Mouse (Mus musculus) gastrocnemius, postnatal 25 days (tissue): ENCODE results near the gene Dnaja3. TPM values are rescaled to one million over a fixed set of nuclear protein-coding genes. Genes with fewer than 3 reads are reported as not detected.

Source experiments
- DNase-seq: peaks from one replicate; pipeline ENCODE4 v3.0.0; 2022
- long read RNA-seq, 2 experiments: library from polyadenylated mRNA; stranded (forward); transcript quantifications; one replicate each; pipeline ENCODE4 v2.0.0; 2021
- total RNA-seq, 2 experiments: library from RNA; stranded (reverse); gene quantifications; 1 replicate in 1 of 2; 2 replicates in 1 of 2; pipeline ENCODE4 v1.2.3; 2021

The Dnaja3 gene
- 10 to 100 TPM; 91.1 to 93.8 TPM for total RNA-seq
- long read RNA-seq, experiment 1, transcript Dnaja3-202 (11 exons, 2,505 nt) = major isoform, 63 of 99 reads
- long read RNA-seq, experiment 1, transcript Dnaja3-201 (12 exons, 2,648 nt) = minor isoform, 17 of 99 reads
- long read RNA-seq, experiment 1, partial matches to known transcripts = 7 of 99 reads
- long read RNA-seq, experiment 1, other reads (novel, unspliced or antisense) = 12 of 99 reads
- long read RNA-seq, experiment 2, transcript Dnaja3-202 (11 exons, 2,505 nt) = major isoform, 110 of 164 reads
- long read RNA-seq, experiment 2, transcript Dnaja3-201 (12 exons, 2,648 nt) = minor isoform, 37 of 164 reads
- long read RNA-seq, experiment 2, partial matches to known transcripts = 6 of 164 reads
- long read RNA-seq, experiment 2, other reads (novel, unspliced or antisense) = 11 of 164 reads

DNA sequence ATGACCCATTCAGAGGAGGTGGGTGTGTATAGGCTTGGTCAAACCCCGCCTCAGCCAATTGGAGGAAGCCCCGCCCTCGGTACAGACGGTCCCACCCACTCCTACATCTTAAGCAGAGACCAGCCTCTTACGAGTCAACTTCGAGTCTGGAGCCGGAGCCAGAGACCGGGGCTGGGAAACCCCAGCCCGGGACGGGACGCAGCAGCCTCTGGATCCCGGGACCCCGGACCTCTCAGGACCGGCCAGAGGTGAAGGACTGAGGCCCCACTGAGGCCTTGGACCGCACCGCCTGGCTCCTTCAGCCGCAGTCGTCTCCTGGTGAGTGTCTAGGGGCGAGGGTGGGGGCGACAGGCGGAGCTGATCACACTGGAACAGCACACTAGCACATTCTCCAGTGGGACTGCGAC lies at the start of gene Dnaja3, which contains the start of gene Vasn:
Gene Dnaja3 (plus strand): TSS at position 159 of the 407 bp plus-strand sequence.
Gene Vasn (plus strand): TSS at position 111 of the 407 bp plus-strand sequence.
- peak; percentile 88 for DNase-seq

GRCm38 (mm10) chr16:4590236-4590635 lies 49.6 kb upstream of the Dnaja3 start:
- no peak for DNase-seq

DNA sequence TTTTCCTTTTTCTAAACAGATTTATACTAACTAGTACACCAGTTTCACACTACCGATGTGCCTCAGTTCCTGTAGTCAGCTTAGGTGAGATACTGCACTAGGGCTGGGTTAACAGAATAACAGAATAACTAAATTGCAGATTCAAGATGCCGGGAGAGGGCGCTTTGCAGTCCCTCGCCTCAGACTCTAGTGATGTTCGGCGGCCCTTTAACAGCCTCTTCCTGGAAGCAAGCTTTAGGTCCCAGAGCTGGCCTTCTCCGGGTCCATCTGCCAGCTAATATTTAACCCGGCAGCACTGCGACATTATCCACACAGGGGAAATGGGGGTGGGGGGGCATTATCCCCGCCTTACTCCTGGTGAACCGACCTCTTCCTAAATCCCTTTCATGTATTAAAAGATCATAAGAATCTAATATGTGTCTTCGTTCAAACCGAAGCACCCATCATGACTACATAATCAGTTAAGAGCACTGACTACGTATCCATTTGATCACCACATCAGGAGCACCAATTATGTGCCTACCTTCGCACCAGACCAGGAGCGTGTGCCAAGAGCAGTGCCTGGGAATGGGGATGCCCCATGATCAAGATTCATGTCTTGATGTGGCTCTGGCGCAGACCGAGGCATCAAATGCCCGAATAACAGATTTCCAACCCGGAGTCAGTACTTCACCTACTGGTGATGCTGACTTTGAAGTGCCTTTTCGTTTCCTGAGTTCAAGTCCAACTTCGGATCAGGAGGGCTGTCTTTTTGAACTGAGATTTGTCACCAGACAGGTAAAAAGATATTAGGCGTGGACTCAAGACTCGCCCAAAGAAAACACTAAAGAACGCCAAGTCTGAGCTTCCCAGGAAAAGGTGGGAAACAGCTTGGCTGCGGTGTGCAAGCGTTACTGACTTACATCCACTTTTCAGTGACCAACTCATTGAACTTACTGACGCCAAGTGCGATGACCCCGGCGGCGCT lies 46.6 kb upstream of the Dnaja3 start:
- no peak for DNase-seq

DNA sequence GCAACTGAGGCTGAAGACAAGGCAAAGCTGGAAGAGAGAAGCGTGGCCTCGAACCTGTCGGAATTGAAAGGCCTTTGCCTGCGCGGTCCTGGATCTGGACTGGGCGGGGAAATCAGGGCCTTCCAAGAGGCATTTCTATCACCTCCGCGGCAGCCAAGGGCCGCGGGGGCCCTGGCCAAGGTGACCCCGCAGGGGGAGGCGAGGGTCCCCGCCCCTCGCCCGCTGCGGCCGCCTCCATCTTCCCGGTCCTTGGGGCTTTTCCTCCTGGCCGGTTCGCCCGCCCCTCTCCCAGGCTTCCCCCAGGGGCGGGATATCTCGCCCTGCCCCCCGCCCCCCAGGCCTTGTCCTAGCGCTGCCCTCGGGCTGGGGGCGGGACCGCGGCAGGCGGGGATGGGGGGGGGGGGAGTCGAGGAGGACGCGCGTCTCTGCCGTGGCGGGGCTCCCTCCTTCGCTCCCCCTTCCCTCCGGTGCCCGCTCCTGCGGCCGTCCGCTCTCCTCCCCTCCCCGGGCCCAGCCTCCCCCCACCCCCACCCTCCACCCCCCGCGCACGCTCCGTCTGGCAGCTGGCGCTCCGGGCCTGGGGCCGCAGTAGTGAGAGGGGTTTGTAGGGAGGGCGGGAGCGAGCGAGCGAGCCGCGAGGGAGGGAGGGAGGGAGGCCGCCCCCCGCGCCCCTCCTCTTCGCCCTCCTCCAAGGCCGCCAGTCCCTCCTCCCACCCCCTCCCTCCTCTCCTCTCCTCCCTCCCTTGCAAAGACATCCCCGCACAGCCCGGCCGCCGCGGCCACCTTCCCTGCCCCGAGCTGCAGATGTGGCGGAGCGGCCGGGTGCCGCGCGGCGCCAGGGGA lies 45.6 kb upstream of the Dnaja3 start, which contains the start of gene Glis2:
Gene Glis2 (plus strand): TSS at position 743 of the 843 bp plus-strand sequence.
- peak; percentile 80 for DNase-seq

DNA sequence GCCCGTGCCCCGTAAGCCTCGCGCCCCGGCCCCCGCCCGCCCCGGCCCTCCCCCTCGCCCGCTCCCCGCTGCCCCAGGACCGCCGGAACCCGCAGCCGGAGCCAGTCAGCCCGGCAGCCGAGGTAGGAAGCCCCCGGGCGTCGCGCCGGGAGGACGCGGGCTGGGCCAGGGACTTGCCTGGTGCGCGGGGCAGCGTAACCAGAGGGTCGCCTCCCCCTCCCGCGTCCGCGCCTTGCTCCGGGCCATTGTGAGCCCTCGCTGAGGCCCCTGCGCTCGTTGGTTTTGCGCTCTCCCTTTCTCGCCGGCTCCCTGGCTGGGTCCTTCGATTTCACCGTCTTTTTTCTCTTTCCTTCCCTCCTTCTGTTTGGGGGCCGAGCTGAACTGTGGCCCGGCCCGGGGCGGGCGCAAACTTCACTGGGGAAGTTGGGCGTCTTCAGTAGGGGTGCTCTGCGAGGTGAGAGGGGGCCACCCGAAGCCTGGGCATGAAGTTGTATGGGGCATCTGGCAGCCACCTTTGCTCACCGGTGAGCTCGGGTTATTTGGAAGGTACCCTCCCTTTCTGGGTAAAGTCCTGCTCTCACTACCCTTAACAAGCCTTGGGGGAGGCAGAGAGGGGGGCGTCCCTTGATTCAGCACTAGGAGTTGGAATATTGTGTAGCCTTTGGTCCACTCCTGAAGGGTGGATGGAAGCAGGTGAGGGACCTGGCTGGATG lies 44.8 kb upstream of the Dnaja3 start:
- DNase-seq = no peak

GRCm38 (mm10) chr16:4595527-4595963 lies 44.2 kb upstream of the Dnaja3 start:
- peak; percentile 65 for DNase-seq

DNA sequence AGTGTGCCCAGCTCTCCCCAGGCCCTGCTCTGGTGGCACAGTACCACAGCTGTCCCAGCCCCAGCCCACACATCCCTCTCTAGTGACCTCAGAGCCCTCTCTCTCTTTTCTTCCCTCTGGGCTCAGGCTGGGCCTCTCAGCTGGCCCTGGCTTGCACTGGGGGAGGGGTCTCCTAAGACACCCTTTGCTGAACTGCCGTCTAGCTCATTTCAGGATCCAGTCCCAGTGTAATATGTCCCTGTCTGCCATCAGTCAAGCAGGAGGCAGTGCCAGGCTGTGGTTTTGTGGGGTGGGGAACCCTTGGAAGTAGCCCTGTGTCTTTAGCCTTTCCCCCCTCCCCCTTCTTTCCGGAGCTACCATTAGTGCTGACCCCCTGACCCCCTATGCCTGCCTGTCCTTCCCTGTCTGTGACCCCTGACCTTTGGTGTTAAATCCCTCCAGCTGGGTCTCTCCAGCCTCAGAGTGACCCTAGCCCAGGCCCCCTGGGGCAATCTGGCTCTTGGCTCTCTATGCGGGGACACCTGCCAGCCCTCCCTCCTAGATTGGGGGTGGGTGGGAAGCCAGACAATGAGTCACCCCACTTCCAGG lies 43.6 kb upstream of the Dnaja3 start:
- DNase-seq = no peak

DNA sequence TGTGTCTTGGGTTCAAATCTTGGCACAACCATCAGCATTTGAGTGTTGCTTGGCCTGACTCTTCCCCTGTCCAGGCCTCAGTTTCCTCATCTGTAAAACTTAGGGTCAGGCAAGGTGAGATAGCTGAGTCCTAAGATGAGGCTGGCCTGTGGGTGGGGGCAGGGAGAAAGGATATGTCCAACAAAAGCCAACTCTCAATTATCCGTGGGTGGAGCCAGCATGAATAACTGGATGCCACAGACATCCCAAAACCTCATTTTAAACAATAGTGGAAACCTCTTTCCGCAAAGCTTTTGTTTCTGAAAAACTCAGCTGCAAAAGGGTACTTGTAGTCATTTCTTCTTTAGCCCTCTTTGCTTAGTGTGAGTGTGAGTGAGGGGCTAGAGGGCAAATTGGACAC lies 43.0 kb upstream of the Dnaja3 start:
- no peak for DNase-seq

GRCm38 (mm10) chr16:4597296-4597695 lies 42.5 kb upstream of the Dnaja3 start:
- no peak for DNase-seq

GRCm38 (mm10) chr16:4598041-4598440 lies 41.7 kb upstream of the Dnaja3 start:
- DNase-seq = no peak

GRCm38 (mm10) chr16:4598891-4599543 lies 40.8 kb upstream of the Dnaja3 start:
- no peak for DNase-seq

- no peak for DNase-seq
Observed at GRCm38 (mm10) chr16:4599616-4600015, 40.2 kb upstream of the Dnaja3 start.

DNA sequence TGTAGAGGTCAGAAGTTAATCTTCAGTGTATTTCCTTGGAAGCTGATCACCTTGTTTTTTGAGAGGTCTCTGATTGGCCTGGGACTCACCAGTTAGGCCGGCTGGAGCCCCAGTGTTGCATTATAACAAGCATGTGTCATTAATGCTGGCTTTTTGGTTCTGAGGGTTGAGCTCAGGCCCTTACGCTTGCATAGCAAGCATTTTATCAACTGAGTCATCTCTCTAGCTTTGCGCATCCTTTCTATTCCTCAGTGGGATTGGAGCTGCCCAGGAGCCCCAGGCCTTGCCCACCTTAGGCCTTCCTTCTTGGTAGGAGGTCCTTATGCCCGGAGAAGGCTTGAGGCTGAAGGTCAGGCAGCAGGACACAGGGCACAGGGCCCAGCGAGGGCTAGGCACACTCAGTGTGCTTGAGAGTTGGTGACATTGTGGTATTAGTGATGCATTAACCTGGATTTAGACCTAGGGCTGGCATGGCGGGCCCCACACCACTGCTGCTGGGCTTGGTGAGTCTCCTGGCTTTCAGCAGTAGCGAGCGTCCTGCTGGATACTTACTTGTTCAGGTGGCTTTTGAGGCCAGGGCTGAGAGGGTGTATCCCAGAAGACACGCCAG lies 39.0 kb upstream of the Dnaja3 start:
- no peak for DNase-seq

- DNase-seq = no peak
Observed at GRCm38 (mm10) chr16:4602189-4602588, 37.6 kb upstream of the Dnaja3 start.

GRCm38 (mm10) chr16:4602766-4603452 lies 36.9 kb upstream of the Dnaja3 start:
- DNase-seq = no peak

DNA sequence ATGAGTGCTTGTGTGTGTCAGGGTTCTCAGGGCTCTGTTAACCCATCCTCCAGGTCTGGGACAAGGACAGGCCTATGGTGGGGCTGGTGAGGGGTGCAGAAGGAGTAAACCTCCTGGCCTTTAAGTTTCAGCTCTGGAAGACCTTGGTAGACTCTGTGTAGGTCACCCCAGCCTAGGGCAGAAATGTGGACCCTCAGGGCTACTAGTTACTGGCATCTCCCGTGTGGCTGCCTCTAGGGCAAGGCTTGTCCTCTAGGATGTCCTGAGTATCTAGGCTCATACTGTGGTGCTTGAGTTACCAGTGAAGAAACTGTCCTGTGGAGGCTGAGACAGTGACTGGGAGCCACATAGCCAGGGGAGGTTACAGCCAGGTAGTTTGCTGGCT lies 36.3 kb upstream of the Dnaja3 start:
- DNase-seq = no peak

DNA sequence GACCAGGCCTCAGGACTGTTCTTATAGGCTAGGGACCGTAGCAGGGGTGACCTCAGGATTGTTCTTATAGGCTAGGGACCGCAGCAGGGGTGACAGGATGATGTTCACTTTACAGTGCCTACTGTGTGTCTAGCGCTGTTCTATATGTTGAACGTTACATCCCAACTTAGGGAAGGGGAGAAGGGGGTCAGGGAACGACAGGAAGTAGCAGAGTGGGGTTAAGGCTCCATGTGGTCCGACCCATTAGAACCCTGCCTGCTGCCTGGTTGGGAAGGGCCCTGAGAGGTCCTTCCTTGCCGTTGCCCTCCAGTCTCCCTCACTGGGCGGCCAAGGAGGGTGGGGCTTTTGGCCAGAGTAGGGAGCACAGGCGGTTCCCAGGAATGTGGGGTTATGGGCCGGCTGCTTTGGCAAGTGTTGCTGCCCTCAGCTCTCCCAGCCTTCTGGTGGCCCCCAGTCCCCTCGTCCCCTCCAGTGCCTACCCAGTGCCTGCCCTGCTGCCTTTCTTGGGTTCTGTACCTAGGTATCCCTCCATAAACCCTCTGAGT lies 35.4 kb upstream of the Dnaja3 start:
- no peak for DNase-seq

DNA sequence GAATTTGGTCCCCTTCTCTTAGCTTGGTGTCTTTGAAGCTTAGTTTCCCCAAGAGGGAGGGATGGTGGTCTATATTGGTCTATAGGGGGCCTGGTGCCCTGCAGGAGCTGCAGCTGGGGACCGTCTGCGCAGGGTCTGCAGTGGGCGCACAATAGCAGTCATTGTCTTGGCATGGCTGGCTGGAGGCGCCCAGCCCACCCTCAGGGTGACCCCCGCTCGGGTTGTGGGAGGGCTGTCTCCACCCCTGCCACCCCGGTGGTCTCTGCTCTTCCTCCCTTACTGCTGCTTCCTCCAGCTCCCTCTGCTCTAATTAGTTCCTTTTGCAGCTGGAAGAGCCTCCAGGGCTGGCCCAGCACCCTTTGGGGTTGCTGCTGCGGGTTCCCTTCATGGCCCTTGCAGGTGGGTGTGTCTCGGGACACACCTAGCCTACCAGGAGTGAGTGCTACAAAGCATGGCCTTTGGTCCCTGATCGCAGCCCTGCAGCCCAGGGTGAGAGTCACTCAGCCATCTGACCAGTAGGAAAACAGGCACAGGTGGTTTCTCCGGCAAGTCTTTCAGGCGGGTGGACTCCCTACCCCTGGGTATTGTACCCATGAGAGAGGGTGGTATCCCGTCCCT lies 34.2 kb upstream of the Dnaja3 start:
- DNase-seq = no peak
